Mouse (Mus musculus) left cerebral cortex, adult 8-10 months (tissue): ENCODE measurements around the gene Olfr1496. TPM values are rescaled to one million over a fixed set of nuclear protein-coding genes. Genes with fewer than 3 reads are reported as not detected.
"Not testable (repeated sequence)": the region's sequence is repeated elsewhere in the genome, so short reads cannot be mapped to it uniquely, and the experiment has no call there.

Experiments used
- DNase-seq, 2 experiments: peaks; one replicate each; pipeline ENCODE4 v3.0.0; 2022; ENCODE audit warnings: low spot score in 2 of 2
- total RNA-seq, 4 experiments: library from RNA; stranded (reverse); gene quantifications; 2 replicates each; pipeline ENCODE4 v1.2.4; 2022

Olfr1496 gene
- total RNA-seq: not detected

GRCm38 (mm10) chr19:13777578-13777977 lies at the start of gene Olfr1496:
Gene Olfr1496 (plus strand): TSS chr19:13777878.
- DNase-seq: no peak

- DNase-seq: no peak
These were observed 38.2 kb upstream of the Olfr1496 start, which contains the start of gene Olfr1494 for GRCm38 (mm10) chr19:13739428-13739827. Gene Olfr1494 (plus strand): TSS chr19:13739728.

DNA sequence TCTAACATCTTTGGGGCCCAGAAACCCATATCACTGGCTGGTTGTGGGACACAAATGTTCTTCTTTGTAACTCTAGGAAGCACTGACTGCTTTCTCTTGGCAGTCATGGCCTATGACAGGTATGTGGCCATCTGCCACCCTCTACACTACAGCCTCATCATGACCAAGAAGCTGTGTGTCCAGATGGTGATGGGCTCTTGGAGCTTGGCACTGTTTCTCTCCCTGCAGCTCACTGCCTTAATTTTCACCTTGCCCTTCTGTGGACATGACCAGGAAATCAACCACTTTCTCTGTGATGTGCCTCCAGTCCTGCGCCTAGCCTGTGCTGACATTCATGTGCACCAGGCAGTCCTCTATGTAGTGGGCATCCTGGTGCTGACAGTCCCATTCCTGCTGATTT lies 28.3 kb upstream of the Olfr1496 start:
- no peak for DNase-seq

DNA sequence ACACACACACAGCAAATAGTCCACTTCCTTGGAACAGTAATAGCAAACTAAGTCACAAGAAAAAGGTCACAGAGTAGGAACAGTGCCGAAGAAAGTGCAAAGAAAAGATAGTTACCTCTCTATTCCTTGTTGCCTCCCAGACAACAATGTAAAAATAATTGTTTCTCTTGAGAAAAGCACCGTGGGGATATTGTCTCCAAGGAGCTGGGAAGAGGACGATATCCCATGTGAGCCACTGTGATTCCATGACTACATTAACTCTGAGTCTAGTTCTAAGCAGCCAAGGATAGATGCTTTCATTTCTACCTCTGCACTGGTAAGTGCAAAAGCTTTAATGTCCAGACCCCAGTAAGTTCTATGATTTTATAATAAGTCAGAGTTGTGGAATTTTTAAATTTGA lies 13.4 kb upstream of the Olfr1496 start, which contains the start of gene Olfr1495:
TSS of gene Olfr1495 (plus strand) at position 301 of the 400 bp plus-strand sequence.
- DNase-seq: no peak

GRCm38 (mm10) chr19:13768565-13769276 lies 9.0 kb upstream of the Olfr1496 start:
- no peak for DNase-seq

GRCm38 (mm10) chr19:13798102-13798501 lies 20.4 kb downstream of the Olfr1496 start, which contains the start of gene Olfr1497:
Gene Olfr1497 (minus strand): TSS chr19:13798202.
- DNase-seq: no peak

- not testable (repeated sequence) for DNase-seq
These were observed 27.8 kb downstream of the Olfr1496 start for GRCm38 (mm10) chr19:13805486-13805885.

DNA sequence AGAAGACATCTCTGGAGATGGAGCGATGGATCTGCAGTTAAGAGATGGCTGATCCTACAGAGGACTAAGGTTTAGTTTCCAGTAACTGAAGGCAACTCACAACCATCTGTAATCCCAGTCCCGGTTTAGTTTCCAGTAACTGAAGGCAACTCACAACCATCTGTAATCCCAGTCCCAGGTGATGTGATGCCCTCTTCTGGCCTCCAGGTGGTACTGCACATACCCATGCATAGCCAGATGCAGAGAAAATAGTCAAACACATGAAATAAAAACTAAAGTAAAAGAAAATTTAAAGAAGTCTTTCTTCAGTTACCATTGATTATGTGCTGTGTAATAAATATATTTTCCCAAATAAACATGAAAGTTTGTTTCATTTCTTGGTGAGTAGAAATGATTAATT lies 35.1 kb downstream of the Olfr1496 start:
- no peak for DNase-seq

DNA sequence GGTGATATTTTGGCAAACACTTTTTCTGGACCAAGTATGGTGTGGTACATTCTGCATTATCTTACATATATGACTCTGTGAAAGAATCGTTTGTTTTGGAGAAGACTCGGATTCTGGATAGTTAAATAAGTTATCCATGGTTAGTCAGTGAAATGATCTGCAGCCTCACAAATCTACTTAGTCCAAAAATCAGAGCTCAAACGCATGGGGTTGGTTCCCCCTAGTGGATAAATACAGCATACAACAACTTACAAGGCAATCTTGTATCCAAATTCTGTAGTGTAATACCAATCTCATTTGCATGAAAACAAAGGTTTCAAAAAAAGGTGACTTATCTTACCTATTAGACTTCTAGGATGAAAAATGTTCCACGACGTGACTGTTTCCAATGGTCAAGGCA lies 41.1 kb downstream of the Olfr1496 start:
- no peak for DNase-seq

DNA sequence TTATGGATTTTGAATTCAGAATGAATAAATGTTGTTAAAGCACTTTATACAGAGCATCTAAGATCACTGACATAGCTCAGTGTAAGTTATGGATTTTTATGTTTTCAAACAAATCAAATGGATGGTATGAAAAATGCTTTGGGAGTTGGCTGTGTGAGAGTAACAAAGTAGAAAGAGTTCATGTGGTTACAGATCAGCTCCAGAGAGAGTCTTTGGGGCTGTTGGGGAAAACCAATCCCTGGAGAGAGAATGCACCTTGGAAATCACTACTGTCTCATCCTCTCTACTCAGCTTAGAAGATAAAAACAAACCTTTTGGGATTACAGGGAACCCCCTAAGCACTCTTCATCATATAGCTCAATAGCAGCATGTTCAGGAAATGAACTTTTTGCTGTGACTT lies 41.7 kb downstream of the Olfr1496 start, which contains the start of gene Olfr1499:
TSS of gene Olfr1499 (minus strand) at position 101 of the 400 bp plus-strand sequence.
- DNase-seq: no peak

- no peak for DNase-seq
These were observed 43.2 kb downstream of the Olfr1496 start for GRCm38 (mm10) chr19:13820847-13821246.

- no peak for DNase-seq
These were observed 50.8 kb downstream of the Olfr1496 start for GRCm38 (mm10) chr19:13828447-13828846.

GRCm38 (mm10) chr19:13830388-13830787 lies 52.7 kb downstream of the Olfr1496 start, which contains the start of gene Olfr1500:
Gene Olfr1500 (minus strand): TSS chr19:13830488.
- DNase-seq: no peak

Other genes with a start within 250 kb of the Olfr1496 start
- not detected for gene Olfr1480, start 250.0 kb upstream of the Olfr1496 start, total RNA-seq
- gene Olfr1484, start 194.4 kb upstream of the Olfr1496 start, total RNA-seq: not detected
- gene Olfr1487, start 160.5 kb upstream of the Olfr1496 start, total RNA-seq: not detected
- not detected for gene Olfr1489, start 146.3 kb upstream of the Olfr1496 start, total RNA-seq
- gene Olfr1490, start 126.8 kb upstream of the Olfr1496 start, total RNA-seq: not detected
- not detected for gene Olfr1491, start 80.6 kb upstream of the Olfr1496 start, total RNA-seq
- not detected for gene Olfr1493-ps1, start 54.6 kb upstream of the Olfr1496 start, total RNA-seq
- gene Olfr1494, start 38.1 kb upstream of the Olfr1496 start, total RNA-seq: not detected
- not detected for gene Olfr1495, start 13.3 kb upstream of the Olfr1496 start, total RNA-seq
- not detected for gene Olfr1497, start 20.3 kb downstream of the Olfr1496 start, total RNA-seq
- not detected for gene Olfr1499, start 41.6 kb downstream of the Olfr1496 start, total RNA-seq
- gene Olfr1500, start 52.6 kb downstream of the Olfr1496 start, total RNA-seq: not detected
- gene Olfr1501, start 72.8 kb downstream of the Olfr1496 start, total RNA-seq: not detected
- gene Olfr1502, start 83.9 kb downstream of the Olfr1496 start, total RNA-seq: not detected
- not detected for gene Olfr1504, start 120.0 kb downstream of the Olfr1496 start, total RNA-seq
- gene Olfr1505, start 135.7 kb downstream of the Olfr1496 start, total RNA-seq: not detected